Mouse (Mus musculus): ENCODE measurements around the gene Auts2.

The Auts2 gene

DNA sequence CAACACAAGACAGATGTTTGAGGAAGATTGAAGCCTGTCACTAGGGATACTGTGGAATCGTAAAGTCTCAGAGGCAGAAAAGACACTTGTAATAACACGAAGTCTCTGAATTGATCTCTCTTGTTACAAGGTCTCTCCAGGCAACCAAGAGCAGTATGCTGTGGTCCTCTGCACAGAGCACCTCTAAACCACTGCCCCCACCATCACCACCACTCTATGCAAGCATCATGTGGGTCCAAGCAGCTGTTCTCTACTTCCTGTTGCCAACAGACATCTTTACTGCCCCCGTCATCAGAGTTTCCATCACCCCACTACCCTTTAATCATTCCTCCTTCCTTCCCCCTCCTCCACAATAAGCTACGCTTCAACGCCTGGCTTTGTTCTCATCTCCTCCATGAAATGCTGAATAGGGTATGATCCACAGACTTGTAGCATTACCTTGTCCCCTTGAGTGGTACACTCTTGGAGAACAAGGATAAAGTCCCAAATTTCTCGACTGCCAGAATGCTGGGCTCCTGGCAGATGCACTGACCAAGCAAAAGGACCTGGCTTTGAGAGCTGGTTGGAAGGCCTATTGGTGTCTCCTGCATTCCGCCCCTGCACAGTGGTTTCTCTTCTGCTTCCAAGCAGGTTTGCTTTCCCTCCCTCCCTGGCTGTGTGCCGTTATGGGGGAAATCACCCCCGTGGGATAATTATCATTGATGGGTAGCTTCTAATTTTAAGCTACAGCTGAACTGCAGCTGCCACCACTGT is 699.2 kb downstream of the Auts2 start:
- no peak for DNase-seq (ENCODE audit: low spot score in 2 of 2)

DNA sequence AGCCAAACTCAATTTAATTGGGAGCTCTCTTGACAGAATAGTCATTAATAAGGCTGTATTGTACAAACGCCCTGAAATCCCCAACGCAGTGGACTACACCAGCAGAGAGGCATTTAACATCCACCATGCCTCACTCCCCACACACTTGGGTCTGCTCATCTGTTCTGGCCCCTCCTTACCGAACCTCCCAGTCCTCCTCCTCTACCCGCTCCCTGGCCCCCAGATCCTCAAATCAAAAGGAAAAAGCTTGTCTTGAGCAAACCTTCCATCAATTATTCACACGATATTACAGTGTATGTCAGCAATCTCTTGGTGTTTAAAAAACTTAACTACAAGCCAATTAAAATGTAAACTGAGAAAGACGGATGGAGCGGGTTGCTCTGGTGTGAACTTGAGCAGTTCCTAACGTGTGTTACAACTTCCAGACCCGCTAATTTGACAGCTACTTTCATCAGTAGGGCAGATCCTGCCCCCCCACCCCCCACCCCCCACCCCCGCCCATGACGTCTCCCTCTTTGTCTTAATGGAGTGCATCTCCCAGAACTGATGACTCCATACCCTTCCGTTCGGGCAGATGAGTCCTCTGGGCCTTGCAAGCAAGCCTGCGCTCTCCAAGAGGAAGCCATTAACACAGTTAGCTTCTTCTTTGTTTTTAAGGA is 703.4 kb downstream of the Auts2 start:
- DNase-seq (ENCODE audit: low spot score in 2 of 2): no peak

DNA sequence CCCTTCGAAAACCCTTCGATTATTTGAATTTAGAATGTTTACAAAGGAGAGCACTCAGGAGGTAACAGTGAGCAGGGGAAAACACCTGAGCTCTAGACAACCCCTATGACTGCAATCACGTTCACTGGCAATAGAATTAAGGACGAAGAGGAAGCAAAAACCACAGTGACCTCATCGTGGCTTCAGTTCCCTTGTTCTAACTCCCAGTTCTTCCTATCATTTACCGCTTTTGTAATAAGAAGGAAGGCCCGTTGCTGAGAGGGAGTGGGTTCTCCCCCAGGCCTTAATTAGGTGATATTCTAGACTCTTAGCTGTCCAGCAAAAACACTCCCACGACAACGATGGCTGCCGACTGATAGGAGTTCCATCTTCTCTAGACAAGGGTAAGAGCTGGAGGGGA is 704.1 kb downstream of the Auts2 start:
- no peak for DNase-seq (ENCODE audit: low spot score in 2 of 2)

DNA sequence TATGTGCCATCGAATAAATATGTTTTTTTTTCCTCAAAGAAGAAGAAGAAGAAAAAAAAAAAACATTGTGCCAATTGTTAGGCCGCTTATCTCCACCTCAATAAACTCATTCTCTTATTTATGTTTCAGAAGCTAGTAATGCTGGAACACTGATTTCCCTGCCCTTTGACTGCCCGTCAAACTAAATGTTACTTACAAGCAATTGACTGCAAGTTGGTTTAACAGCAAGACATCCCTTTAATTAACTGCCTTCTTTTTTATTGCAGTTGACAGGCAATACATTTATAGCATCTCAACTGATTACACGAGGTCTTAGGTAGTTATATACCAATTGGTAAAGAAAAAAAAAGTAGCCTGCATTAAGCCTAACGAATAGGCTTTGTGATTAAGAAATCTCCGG is 705.1 kb downstream of the Auts2 start:
- no peak for DNase-seq (ENCODE audit: low spot score in 2 of 2)

DNA sequence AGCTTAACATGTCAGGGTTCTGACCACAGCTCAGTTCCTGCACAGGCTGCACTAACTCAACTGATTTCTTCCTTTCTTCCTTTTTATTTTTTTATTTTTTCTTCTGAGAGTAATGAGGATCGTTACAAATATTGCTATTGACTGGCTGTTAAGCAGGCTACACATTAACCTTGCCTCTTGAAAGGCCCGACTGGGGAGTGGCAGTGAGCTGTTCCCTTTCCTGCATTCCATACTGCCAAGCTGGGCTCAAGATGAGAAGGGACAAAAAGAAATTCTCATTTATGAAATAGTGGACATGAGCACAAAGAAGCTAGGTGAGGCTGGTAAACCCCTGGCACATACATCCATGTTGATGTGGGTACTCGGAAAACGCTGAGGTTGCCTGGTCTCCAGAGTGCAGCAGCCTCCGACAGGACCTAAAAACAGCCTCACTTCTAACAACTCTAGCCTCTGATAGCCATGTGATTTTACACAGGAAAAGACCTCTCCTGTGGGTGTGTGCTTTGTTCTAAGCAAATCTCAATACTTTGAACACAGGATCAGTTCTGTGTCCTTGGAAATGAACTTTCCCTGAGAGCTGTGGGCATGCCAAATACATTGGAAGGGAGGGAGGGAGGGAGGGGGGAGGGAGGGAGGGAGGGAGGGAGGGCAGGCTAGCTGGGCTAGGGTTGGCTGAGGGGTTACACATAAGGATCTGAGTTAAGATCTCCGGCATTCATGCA is 707.0 kb downstream of the Auts2 start:
- DNase-seq (ENCODE audit: low spot score in 2 of 2): no peak

DNA sequence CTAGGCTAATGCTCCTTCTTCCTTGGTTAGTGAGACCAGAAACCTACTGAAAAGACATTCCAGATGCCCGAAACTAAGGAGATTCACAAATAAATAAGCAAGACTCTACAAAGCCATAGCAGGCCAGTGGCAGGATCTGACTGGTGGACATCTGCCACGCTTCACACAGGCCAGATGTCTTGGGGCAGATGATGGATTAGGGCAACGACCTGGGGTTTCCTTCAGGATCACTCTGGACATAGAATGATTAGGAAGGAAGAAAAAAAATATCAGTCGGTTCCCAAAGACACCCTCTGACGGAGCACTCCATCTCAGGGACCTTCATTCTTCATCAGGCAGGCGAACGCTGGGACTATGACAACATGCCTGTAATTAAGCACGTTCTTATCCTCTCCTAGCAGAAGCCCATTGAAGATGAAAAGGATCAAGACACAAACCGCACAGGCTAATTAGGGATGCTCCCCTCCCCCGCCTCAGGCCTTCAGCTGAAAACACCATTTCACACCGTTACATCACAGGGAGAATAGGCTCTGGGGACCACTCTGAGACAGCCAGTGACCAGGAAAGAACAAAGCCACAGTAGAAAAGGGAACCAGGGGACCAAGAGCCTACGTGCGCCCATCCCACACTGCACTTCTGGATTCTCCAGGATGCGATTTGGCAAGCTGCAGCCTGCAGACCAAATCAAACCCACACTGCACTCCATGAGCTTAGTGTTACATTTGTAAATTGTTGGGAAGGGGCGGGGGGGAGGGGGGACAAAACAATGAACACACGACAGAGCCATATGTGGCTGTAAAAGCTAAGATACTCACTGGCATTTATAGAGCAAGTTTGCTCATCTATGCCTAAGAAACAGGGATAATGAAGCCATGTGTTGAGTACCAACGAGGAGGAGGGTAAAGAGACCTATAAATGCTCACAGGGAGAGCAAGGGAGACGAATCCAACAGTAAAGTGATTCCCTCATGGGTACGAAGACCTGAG is 710.0 kb downstream of the Auts2 start:
- DNase-seq (ENCODE audit: low spot score in 2 of 2): no peak

DNA sequence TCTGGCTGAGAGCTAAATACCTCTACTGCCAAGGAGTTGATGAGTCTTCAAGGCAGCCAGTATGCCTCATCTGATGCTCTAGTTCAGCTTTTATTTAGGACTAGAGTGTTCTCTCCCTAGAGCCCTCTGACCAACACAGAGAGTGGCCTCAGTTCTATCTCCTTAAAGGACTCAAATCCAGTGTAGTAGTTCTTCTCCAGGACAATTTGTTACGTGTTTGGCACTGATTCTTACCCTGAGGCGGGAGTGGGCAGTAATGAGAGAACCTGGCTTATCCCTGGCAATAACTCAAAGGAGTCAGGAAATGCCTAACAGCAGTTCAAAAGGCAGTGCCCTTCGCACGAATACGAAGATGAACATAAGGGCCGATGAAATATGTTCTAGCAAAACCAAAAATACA is 713.0 kb downstream of the Auts2 start:
- no peak for DNase-seq (ENCODE audit: low spot score in 2 of 2)

DNA sequence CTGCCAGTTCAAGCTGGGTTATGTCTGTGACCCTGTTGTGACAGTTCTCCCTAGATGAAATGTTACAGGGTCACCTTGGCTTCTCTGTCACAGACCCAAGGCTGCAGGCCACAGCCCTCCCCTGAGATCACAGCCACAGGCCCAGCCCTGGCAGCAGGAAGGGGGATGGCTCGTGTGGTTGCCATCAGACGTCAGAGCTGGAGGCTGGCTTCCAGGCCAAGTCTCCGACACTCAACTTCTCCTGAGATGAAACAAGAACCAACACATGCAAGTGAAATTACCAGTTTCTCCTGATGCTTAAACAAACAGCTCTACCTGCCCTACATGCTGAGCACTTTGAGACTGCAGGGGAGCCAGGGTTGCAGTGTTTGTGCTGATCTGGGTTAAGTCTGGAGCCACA is 713.9 kb downstream of the Auts2 start:
- no peak for DNase-seq (ENCODE audit: low spot score in 2 of 2)

DNA sequence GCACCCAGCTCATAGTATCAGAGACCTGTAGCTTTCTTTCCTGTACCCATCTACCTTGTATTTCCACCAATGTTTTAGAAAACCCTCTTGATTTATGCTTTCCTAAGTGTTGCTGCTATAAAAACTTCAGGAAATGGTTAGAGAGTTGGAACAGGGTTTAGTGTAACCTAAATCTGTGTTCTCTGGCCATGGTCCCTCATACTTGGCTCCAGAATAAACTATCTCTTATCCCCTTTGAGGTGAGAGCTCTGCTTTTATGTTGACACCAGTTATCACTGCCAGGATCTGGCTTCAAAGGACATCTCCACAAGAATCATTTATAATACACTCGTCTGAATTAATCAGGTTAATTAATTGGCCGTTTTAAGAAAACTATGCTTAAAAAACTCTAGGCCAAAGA is 714.5 kb downstream of the Auts2 start:
- no peak for DNase-seq (ENCODE audit: low spot score in 2 of 2)

DNA sequence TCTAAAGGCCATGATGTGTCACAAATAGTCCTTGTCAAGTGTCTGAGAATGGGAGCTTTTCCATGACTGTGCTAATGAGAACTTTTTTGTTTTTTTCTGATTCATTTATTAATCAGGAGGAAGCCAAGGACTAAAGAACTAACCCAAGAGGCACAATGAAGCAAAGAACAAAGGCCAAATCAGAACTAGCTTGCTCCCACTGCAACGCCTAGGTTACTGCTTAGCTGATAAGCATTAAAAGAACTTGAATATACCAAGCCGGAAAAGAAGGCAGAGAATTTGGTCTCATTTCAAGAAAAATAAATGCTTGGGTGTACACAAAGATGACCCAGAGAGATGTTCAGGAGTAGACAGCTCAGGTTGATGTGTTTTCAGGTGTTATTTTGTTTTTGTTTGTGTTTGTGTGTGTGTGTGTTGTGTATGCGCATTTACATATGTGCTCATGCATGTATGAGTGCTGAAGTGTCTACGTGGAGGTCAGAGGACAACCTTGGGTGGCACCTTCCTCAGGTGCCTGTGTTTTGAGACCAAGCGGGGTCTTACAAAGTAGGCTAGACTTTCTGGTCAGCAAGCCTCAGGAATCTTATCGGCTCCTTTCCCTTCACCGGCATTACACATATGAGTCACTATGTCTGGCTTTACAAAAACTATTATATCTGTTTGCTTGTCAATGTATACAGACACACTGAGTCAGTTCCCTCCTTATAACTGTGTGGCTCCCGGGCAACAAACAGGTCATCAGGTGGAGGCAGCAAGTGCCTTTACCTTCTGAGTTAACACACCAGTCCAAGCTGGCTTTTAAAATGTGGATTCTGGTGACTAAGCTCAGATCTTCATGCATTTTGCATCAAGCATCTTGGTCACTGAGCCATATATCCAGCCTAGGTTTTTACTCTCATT is 716.5 kb downstream of the Auts2 start:
- no peak for DNase-seq (ENCODE audit: low spot score in 2 of 2)

DNA sequence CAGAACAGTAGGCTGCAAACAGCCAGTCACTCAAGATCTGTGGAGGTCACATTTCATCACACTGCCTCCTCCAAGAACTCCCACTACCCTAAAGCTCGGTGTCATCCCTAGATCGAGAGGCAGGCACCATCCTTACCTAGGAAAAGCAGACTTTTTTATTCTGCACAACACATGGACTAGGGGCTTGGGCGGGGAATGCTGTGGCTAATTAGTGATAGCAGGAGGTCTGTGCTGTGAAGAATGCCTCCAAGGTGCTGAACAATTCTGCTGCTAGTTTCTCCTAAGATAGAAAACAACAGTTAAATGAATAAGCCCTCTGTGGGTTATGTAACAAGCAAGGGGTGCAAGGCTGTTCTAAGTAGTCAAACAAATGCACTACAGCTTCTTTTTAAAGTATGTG is 717.7 kb downstream of the Auts2 start:
- DNase-seq (ENCODE audit: low spot score in 2 of 2): no peak

DNA sequence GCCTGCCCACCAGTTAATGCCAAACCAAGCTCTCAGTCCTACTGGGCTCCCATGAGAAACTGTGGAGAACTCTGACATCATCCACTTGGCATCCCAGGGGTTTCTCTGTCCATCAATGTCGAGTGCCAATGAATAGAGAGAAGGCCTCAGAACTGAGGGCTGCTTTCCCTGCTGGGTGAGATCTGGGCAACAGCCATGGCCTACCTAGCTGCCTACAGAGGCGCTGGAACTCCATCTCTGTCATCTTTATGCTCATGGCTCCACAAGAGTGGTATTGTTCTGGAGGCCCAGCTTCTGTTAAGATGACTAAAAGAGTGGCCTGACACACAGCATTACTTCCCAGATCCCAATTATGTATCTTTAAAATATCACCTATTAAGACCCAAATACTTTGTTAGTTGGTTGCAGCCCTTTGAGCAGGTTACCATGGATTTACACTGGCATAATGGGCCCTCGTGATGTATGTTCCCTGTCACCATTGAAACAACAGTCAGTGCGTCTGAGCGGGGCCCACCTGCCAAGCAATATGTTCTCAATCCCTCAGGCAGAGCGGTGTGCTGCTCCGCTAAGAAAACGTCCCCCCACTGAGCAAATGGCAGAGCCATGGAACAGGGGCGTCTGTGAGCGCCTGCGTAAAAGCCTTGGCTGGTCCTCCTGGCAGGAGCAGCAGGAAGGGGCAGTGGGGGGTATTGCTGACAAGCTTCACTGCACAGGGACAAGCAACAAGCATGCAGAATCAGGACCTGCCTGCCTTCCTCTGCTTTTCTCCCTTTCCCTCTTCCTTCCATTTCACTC is 718.8 kb downstream of the Auts2 start:
- DNase-seq (ENCODE audit: low spot score in 2 of 2): no peak

DNA sequence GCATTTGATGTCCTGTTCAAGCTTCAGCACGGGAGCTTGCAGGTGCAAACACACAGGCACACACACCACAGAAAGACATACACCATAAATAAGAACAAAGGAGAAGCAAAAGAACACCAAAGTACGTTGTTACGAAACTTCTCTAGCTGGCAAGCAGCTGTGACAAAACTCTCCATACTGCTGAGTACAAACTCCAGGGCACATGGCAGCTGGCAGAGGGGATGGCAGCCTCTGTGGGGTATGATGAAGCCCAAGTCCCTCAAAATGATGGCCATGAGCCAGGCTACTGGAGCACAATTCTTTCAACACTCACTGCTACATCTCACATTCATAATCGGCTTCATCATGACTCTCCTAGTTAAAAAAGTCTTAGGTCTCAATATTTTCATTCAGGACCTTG is 721.7 kb downstream of the Auts2 start:
- no peak for DNase-seq (ENCODE audit: low spot score in 2 of 2)

DNA sequence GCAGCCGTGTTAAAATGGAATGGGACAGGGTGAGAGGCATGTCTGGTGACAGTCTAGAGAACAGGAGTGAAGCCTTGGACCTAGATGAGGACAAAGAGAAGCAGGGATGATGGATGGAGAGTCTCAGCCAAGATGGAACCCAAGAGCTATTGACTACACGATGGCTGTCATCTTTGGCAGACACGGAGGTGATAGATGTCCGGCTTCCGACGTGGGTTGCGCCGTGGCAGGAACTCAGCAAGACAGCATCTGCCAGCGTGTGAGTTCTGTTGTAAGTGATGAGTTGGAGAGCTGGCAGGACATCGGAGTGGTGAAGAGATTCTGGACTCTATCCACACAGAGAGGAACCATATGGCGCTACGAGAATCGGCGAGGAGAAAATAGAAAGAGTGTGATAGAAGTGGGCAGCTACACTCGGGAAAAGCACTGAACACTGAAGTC is 723.9 kb downstream of the Auts2 start:
- peak; percentile 41 to 50 for DNase-seq (ENCODE audit: low spot score in 2 of 2)

DNA sequence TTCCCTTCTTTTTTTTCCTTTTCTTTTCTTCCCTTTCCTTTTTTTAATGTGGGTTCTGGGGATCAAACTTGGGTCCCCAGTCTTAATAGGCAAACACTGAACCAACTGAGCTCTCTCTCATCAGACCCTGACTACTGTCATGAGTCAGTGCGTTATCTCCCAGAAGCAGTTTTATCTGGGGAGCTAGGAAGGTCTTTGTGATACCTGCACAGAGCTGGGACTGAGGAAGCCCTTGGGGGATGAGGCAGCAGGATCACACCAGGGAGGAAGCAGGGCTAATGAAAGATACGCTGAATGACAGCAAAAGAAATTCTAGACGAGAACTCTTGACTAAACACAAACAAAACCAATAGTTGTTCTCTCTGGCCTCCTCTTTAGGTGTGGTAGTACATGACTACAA is 727.6 kb downstream of the Auts2 start:
- DNase-seq (ENCODE audit: low spot score in 2 of 2): no peak

DNA sequence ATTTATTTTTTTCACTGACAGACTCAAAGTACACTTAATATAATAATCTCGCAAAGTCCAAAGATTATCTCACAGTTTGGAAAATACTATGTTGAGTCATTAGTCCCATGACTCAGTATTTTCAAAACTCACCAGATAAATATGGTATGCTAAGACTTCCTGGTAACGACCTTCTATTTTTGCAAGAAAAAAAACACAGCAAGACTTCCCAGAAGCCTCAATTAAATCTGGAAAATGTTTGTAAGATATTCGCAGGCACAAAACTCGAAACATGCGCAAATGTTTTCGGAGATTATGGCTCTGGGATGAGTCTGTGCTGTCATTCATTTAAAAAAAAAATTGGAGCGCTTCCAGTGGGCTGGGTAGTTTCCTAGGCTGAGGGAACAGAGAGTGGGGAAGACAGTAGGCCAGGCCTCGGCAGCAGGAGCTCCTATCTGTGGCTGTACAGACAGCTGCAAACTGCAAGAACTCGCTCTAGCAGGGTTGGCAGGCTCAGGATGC is 728.6 kb downstream of the Auts2 start:
- no peak for DNase-seq (ENCODE audit: low spot score in 2 of 2)

DNA sequence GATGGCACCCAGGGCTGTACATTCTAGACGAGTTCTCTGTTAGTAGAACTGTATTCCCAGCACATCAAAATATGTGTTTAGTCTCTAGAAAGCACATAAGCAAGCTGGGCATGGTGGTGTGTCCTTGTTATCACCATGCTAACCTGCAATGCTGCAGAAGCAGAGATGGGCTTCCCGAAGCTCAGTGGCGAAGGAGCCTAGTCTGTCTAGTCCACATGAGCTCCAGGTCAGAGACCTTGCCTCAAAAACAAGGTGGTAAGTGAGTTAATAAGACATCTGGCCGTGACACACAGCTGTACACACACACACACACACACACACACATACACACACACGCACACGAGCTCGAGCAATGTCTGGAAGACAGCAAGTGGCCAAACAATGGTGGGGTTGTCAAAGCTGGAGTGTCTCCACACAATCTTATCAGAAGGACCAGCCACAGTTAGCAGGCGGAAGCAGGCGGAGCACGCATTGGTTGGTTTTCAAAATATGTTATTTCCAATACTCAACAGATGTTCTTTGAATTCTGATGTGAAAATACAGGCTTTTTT is 729.1 kb downstream of the Auts2 start:
- no peak for DNase-seq (ENCODE audit: low spot score in 2 of 2)

DNA sequence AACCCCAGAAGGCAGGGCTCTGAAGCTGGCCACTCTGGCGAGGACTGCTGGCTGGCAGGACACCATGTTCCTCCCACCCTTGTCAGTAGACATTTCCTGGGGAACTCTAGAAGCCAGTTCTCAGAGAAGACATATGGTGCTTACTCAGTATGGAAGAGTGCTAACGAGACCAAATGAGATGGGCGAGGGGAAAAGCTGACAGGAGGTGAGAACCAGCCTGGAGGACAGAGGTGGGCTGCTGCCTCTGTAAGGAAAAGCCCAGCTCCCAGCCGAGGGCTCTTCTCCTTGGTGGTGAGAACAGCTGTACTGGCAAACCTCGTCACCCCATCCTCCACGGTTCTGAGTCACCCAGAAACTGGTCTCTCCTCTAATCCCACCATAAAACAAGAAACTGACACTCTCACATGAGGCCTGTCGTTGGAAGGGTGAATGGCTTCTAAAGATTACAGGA is 729.8 kb downstream of the Auts2 start:
- DNase-seq (ENCODE audit: low spot score in 2 of 2): peak in 1 of 2 experiments; percentile 40

DNA sequence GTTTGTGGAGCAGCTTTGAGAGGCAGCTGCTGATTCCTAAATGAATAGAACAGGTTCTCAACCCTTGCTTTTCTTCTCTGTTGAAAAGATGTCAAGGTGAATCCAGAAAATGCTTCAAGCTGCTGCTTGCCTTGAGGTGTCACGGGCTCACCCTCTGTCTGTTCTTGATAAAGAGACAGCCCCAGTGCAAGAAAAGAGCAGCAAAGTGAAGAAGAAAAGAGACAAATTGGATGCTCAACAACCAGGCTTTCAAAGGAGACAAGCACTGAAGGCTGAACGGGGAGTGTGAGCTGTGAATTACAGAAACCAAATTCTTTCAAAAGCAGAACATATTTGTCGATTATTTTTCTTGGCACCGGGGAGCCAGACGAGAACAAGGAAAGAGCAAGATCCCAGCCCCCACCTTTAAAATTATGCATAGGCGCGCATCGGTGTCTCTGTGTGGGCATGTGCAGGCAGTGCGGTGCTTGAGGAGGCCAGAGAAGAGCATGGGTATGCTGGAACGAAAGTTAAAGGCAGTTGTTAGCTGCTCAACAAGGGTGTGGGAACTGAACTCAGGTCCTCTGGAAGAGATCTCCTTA is 730.6 kb downstream of the Auts2 start:
- no peak for DNase-seq (ENCODE audit: low spot score in 2 of 2)

Data from frontal cortex, postnatal 14 days (tissue).